Mouse (Mus musculus): ENCODE measurements around the gene Sc5d. TPM values are rescaled to one million over a fixed set of nuclear protein-coding genes. Genes with fewer than 3 reads are reported as not detected.
A peak's percentile ranks its signal among the peaks of the same experiment; 100 is the strongest.

Sc5d gene
- polyA plus RNA-seq (2021), result 32.6 TPM

- ATAC-seq (peak; percentile 94), DNase-seq (ENCODE audit: low read depth, low spot score) (peak; percentile 48)
- no peak for TF ChIP-seq CTCF (IDR thresholded peaks at IDR 0.05)
- H3K27me3 ChIP-seq, result no peaks in the 10 kb centered on the region
- ChIA-PET CTCF (interaction anchor here (1.5 kb wide), 1 partner anchor 54 kb away, joined by 3 read pairs; no protein-coding TSS in a partner anchor), POLR2A (no interaction called here)
- in situ Hi-C loops (cut with MboI; ENCODE audit: low pct_unique_long_range_greater_than_20kb), result no loop called here
Observed at GRCm38 (mm10) chr9:42264145-42264544, at the start of gene Sc5d. Sc5d (minus strand) TSS chr9:42264256.

DNA sequence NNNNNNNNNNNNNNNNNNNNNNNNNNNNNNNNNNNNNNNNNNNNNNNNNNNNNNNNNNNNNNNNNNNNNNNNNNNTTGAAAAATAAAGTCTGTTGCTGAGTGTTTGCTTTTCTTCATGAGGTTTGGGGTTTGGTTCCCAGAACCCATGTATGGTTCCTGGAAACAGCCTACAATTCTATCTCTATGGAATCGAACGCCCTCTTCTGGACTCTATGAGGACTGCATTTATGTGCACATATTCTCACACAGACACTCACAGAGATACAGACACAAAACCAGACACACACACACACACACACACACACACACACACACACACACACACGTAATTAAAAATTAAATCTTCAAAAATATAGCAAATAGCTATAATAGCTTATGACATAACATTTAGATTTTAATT lies 47.3 kb upstream of the Sc5d start:
- in situ Hi-C loops (cut with MboI; ENCODE audit: low pct_unique_long_range_greater_than_20kb), result no loop called here
- peak; percentile 11 for TF ChIP-seq CTCF (IDR thresholded peaks at IDR 0.05)
- ATAC-seq (no peak), DNase-seq (ENCODE audit: low read depth, low spot score) (no peak)
- POLR2A ChIA-PET, result no interaction called here
- peaks cover 8% of the 10 kb centered on the region for H3K27me3 ChIP-seq
- CTCF ChIA-PET, result no interaction called here

- ChIA-PET CTCF (interaction anchor here (1.4 kb wide), 1 partner anchor 13 kb away, joined by 3 read pairs; no protein-coding TSS in a partner anchor), POLR2A (no interaction called here)
- no peak for DNase-seq (ENCODE audit: low read depth, low spot score)
- ATAC-seq, result no peak
- no peak for TF ChIP-seq CTCF (IDR thresholded peaks at IDR 0.05)
- in situ Hi-C loops (cut with MboI; ENCODE audit: low pct_unique_long_range_greater_than_20kb), result no loop called here
- peaks cover 27% of the 10 kb centered on the region for H3K27me3 ChIP-seq
Observed at GRCm38 (mm10) chr9:42303894-42304293, 39.8 kb upstream of the Sc5d start.

GRCm38 (mm10) chr9:42301082-42301633 lies 37.1 kb upstream of the Sc5d start:
- no peak for DNase-seq (ENCODE audit: low read depth, low spot score)
- no peak for TF ChIP-seq CTCF (IDR thresholded peaks at IDR 0.05)
- ChIA-PET CTCF (interaction anchor here (1.0 kb wide), 1 partner anchor 9 kb away, joined by 4 read pairs; no protein-coding TSS in a partner anchor), POLR2A (no interaction called here)
- no peak for ATAC-seq
- in situ Hi-C loops (cut with MboI; ENCODE audit: low pct_unique_long_range_greater_than_20kb), result no loop called here
- peaks cover 27% of the 10 kb centered on the region for H3K27me3 ChIP-seq

DNA sequence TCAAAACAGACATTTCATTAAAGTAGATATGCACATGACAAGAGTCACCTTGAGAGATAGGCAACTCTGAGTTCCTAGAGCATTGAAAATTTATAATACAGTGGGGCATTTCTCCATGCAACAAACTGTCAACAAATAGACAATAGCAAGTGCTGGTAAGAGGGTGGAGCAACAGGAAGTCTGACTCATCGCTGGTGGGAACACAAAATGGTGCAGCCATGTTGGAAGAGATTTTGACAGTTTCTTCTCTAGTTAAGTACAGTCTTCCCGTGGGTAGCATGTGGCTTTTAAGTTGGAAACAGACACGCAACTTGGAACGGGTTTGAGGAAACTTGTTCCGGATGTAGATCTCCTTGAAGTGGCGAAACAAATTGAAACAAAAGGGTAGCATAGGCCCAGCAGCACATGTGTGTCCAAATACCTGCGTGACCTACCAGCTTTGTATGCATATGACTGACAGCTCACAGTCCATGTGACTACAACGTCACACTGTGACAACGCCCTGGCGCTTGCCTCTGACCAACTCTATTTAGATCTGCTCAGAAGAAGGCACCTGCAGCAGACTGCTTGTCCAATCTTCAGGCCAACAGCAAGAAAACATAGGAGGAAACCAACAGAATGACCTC lies 32.4 kb upstream of the Sc5d start:
- CTCF ChIA-PET, result no interaction called here
- DNase-seq (ENCODE audit: low read depth, low spot score) (no peak), ATAC-seq (no peak)
- POLR2A ChIA-PET, result no interaction called here
- H3K27me3 ChIP-seq, result no peaks in the 10 kb centered on the region
- TF ChIP-seq CTCF (IDR thresholded peaks at IDR 0.05), result no peak
- in situ Hi-C loops (cut with MboI; ENCODE audit: low pct_unique_long_range_greater_than_20kb), result no loop called here

- H3K27me3 ChIP-seq, result peaks cover 1% of the 10 kb centered on the region
- TF ChIP-seq CTCF (IDR thresholded peaks at IDR 0.05), result no peak
- ATAC-seq (no peak), DNase-seq (ENCODE audit: low read depth, low spot score) (no peak)
- CTCF ChIA-PET, result interaction anchor here (1.5 kb wide), 1 partner anchor 20 kb away, joined by 3 read pairs; no protein-coding TSS in a partner anchor
- POLR2A ChIA-PET, result no interaction called here
- in situ Hi-C loops (cut with MboI; ENCODE audit: low pct_unique_long_range_greater_than_20kb), result no loop called here
Observed at GRCm38 (mm10) chr9:42294131-42294530, 30.1 kb upstream of the Sc5d start.

DNA sequence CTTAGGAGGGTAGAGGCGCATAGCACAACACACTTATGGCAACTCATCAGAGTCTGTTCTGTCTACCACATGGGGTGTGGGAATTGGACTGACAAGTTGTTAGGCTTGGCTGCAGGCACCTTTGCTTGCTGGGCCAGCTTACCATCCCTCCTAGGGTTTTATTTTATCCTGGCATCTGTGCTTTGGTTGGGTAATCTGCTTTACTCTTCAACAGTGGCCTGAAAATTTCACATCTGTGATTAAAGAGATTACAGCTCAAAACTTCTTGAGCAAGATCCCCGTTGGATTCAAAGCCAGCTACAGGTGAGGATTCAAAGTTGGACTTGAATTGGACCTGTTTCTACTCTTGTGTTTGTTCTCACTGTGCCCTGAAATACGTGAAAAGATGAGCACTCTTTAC lies 29.5 kb upstream of the Sc5d start:
- peaks cover 6% of the 10 kb centered on the region for H3K27me3 ChIP-seq
- DNase-seq (ENCODE audit: low read depth, low spot score) (no peak), ATAC-seq (no peak)
- in situ Hi-C loops (cut with MboI; ENCODE audit: low pct_unique_long_range_greater_than_20kb), result no loop called here
- ChIA-PET CTCF (interaction anchor here (1.5 kb wide), 1 partner anchor 21 kb away, joined by 3 read pairs; no protein-coding TSS in a partner anchor), POLR2A (no interaction called here)
- no peak for TF ChIP-seq CTCF (IDR thresholded peaks at IDR 0.05)

DNA sequence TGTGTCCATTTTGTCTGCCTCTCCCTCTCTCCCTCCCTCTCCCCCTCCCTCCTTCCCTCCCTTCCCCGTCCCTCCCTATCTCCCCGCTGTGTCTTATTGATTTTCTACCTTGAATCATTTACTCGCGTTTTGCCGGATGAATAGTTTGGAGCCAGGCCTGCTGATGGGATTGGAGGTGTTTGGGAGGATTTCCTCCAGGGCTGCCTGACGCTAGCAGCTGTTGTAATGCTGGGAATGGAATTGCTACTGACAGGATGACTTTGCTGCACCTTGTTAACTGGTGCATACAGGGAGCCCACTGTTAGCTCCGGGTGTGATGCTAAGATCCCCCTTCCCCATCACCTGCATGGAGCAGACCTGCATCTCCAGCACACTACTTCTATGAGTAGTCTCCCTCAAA lies 29.0 kb upstream of the Sc5d start:
- H3K27me3 ChIP-seq, result peaks cover 6% of the 10 kb centered on the region
- TF ChIP-seq CTCF (IDR thresholded peaks at IDR 0.05), result no peak
- DNase-seq (ENCODE audit: low read depth, low spot score) (no peak), ATAC-seq (no peak)
- ChIA-PET CTCF (interaction anchor here (1.2 to 1.5 kb wide), 2 partner anchors 9 to 21 kb away, joined by 3 to 4 read pairs; no protein-coding TSS in a partner anchor), POLR2A (no interaction called here)
- in situ Hi-C loops (cut with MboI; ENCODE audit: low pct_unique_long_range_greater_than_20kb), result no loop called here

GRCm38 (mm10) chr9:42279676-42280075 lies 15.6 kb upstream of the Sc5d start:
- POLR2A ChIA-PET, result no interaction called here
- no peak for ATAC-seq
- peaks cover 36% of the 10 kb centered on the region for H3K27me3 ChIP-seq
- no peak for TF ChIP-seq CTCF (IDR thresholded peaks at IDR 0.05)
- in situ Hi-C loops (cut with MboI; ENCODE audit: low pct_unique_long_range_greater_than_20kb), result no loop called here
- no peak for DNase-seq (ENCODE audit: low read depth, low spot score)
- CTCF ChIA-PET, result no interaction called here

GRCm38 (mm10) chr9:42278046-42278445 lies 14.0 kb upstream of the Sc5d start:
- in situ Hi-C loops (cut with MboI; ENCODE audit: low pct_unique_long_range_greater_than_20kb), result no loop called here
- ATAC-seq (no peak), DNase-seq (ENCODE audit: low read depth, low spot score) (no peak)
- H3K27me3 ChIP-seq, result peaks cover 28% of the 10 kb centered on the region
- no peak for TF ChIP-seq CTCF (IDR thresholded peaks at IDR 0.05)
- ChIA-PET CTCF (no interaction called here), POLR2A (no interaction called here)

- no peak for DNase-seq (ENCODE audit: low read depth, low spot score)
- ChIA-PET POLR2A (no interaction called here), CTCF (no interaction called here)
- TF ChIP-seq CTCF (IDR thresholded peaks at IDR 0.05), result no peak
- in situ Hi-C loops (cut with MboI; ENCODE audit: low pct_unique_long_range_greater_than_20kb), result no loop called here
- peaks cover 28% of the 10 kb centered on the region for H3K27me3 ChIP-seq
- ATAC-seq, result no peak
Observed at GRCm38 (mm10) chr9:42277606-42278005, 13.6 kb upstream of the Sc5d start.
